Mouse (Mus musculus): ENCODE data around the gene Ttc7b. TPM values are rescaled to one million over a fixed set of nuclear protein-coding genes. Genes with fewer than 3 reads are reported as not detected.

Ttc7b gene
- polyA plus RNA-seq, 1 experiment from 2014 or later = 7.0 TPM

DNA sequence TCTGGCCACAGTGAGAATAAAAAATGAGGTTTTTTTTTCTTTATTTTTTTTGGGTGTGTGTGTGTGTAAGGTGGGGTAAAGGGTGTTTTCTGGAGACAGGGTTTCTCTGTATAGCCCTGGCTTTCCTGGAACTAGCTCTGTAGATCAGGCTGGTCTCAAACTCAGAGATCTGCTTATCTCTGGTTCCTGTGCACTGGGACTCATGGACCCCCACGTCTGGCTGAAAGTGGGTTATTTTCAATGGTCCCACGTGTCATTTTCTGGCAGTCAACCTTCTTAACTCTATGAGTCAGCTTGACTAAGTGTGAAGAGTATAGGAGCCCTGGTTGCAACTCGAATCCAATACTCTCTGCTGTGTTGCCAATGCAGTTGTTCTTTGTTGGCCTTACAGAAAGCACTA, 127.1 kb downstream of the Ttc7b start:
- 89% methylated on average over 3 of the region's 3 CpGs for WGBS

DNA sequence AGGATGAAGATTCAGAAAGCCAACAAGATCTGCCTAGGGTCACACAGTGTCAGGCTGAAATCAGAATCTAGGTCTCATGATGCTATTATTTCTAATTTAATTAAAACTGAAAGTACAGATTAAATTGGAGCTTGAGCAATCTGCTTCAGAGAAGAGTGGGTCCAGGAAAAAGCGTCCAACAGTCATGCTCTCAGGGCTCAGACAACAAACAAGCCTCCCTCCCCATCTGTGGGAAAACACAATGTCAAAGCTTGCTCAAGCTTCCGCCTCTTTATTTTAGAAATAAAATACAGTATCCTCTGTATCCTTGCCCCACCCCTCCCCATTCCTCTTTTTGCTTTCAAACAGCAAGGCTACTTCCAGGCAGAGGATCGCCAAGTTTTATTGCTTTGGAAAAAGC, 127.5 kb downstream of the Ttc7b start:
- Histone ChIP-seq H3K27ac (replicated peaks; ENCODE audit: low read depth, low read length) (no peak overlapping the region), H3K36me3 (ENCODE audit: control insufficient read depth, insufficient read depth, low read length) (0 out of 2 replicates have a peak, but pooled peaks cover 2% of the 10 kb centered on the region), H3K9ac (ENCODE audit: low read length) (no peak overlapping the region), H3K4me1 (ENCODE audit: control insufficient read depth, insufficient read depth, low read length) (no peaks in the 10 kb centered on the region), H3K4me3 (ENCODE audit: low read depth, low read length) (no peak overlapping the region), H3K27me3 (ENCODE audit: control insufficient read depth, insufficient read depth, low read length) (no peaks in the 10 kb centered on the region), H3K9me3 (ENCODE audit: control insufficient read depth, low read length) (no peaks in the 10 kb centered on the region), H3K4me2 (ENCODE audit: low read depth, severe bottlenecking) (no peak overlapping the region)
- DNase-seq (ENCODE audit: low spot score) (no peak), ATAC-seq (ENCODE audit: insufficient number of reproducible peaks, low FRiP score, low TSS enrichment, low read depth) (no peak)
- WGBS = 85% methylated on average over 3 of the region's 3 CpGs

More for the DNA sequence above, 127.1 kb downstream of the Ttc7b start:
- H3K9me3 ChIP-seq (ENCODE audit: control insufficient read depth, low read length) = no peaks in the 10 kb centered on the region
- DNase-seq (ENCODE audit: low spot score) (no peak), ATAC-seq (ENCODE audit: insufficient number of reproducible peaks, low FRiP score, low TSS enrichment, low read depth) (no peak)
- no peak overlapping the region for H3K27ac ChIP-seq (replicated peaks; ENCODE audit: low read depth, low read length)
- H3K9ac ChIP-seq (ENCODE audit: low read length) = no peak overlapping the region
- H3K27me3 ChIP-seq (ENCODE audit: control insufficient read depth, insufficient read depth, low read length) = no peaks in the 10 kb centered on the region
- H3K4me1 ChIP-seq (ENCODE audit: control insufficient read depth, insufficient read depth, low read length) = no peaks in the 10 kb centered on the region
- H3K4me3 ChIP-seq (ENCODE audit: low read depth, low read length) = no peak overlapping the region
- no peak overlapping the region for H3K4me2 ChIP-seq (ENCODE audit: low read depth, severe bottlenecking)
- 0 out of 2 replicates have a peak, but pooled peaks cover 2% of the 10 kb centered on the region for H3K36me3 ChIP-seq (ENCODE audit: control insufficient read depth, insufficient read depth, low read length)

DNA sequence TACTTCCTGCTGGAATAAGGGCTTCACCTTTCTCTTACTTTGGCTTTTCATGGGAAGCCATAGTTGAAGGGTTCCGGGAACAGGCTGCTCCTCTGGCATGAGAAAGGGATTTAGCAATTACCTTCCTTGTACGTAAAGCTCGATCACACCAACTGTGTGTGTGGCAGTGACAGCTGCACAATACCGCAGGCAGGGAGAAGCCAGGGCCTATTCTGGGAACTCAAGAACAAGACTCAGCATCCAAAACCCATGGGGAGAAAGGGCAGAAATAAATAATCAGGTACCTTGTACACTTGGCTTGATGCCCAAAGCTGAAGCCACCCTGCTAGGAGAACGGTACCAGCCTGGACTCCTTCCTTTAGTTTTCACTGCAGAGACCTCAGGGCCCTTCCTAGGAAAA, 128.2 kb downstream of the Ttc7b start:
- DNase-seq (ENCODE audit: low spot score) = no peak
- WGBS = 92% methylated on average over 5 of the region's 5 CpGs
- Histone ChIP-seq H3K4me3 (ENCODE audit: low read depth, low read length) (no peak overlapping the region), H3K27ac (replicated peaks; ENCODE audit: low read depth, low read length) (no peak overlapping the region), H3K27me3 (ENCODE audit: control insufficient read depth, insufficient read depth, low read length) (no peaks in the 10 kb centered on the region), H3K4me1 (ENCODE audit: control insufficient read depth, insufficient read depth, low read length) (no peaks in the 10 kb centered on the region), H3K36me3 (ENCODE audit: control insufficient read depth, insufficient read depth, low read length) (0 out of 2 replicates have a peak, but pooled peaks cover 2% of the 10 kb centered on the region), H3K9ac (ENCODE audit: low read length) (no peak overlapping the region), H3K9me3 (ENCODE audit: control insufficient read depth, low read length) (no peaks in the 10 kb centered on the region), H3K4me2 (ENCODE audit: low read depth, severe bottlenecking) (no peak overlapping the region)
- ATAC-seq (ENCODE audit: insufficient number of reproducible peaks, low FRiP score, low TSS enrichment, low read depth) = no peak

DNA sequence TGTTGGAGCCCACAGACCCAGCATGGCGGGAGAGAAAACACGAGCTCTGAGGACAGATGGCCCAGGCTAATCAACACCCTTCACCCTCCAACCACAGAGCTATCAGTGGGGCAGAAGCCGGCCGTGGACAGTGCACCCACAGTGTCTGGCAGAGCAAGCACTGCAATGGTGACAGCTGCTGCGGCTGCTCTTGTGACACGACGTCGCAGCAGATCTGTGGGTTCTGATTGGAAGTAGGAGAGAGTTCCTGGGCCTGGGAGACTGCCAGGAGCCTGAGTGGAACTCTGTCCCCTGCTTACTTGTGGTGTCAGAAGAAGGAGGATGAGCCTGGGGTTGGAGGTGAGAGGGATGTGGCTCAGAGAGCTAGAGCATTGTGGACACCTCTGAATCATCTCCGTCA, 128.7 kb downstream of the Ttc7b start:
- Histone ChIP-seq H3K9me3 (ENCODE audit: control insufficient read depth, low read length) (no peaks in the 10 kb centered on the region), H3K36me3 (ENCODE audit: control insufficient read depth, insufficient read depth, low read length) (0 out of 2 replicates have a peak, but pooled peaks cover 2% of the 10 kb centered on the region), H3K4me3 (ENCODE audit: low read depth, low read length) (no peak overlapping the region), H3K4me2 (ENCODE audit: low read depth, severe bottlenecking) (no peak overlapping the region), H3K9ac (ENCODE audit: low read length) (no peak overlapping the region), H3K27me3 (ENCODE audit: control insufficient read depth, insufficient read depth, low read length) (no peaks in the 10 kb centered on the region), H3K27ac (replicated peaks; ENCODE audit: low read depth, low read length) (no peak overlapping the region), H3K4me1 (ENCODE audit: control insufficient read depth, insufficient read depth, low read length) (no peaks in the 10 kb centered on the region)
- WGBS = 89% methylated on average over 9 of the region's 9 CpGs
- DNase-seq (ENCODE audit: low spot score) (no peak), ATAC-seq (ENCODE audit: insufficient number of reproducible peaks, low FRiP score, low TSS enrichment, low read depth) (no peak)

DNA sequence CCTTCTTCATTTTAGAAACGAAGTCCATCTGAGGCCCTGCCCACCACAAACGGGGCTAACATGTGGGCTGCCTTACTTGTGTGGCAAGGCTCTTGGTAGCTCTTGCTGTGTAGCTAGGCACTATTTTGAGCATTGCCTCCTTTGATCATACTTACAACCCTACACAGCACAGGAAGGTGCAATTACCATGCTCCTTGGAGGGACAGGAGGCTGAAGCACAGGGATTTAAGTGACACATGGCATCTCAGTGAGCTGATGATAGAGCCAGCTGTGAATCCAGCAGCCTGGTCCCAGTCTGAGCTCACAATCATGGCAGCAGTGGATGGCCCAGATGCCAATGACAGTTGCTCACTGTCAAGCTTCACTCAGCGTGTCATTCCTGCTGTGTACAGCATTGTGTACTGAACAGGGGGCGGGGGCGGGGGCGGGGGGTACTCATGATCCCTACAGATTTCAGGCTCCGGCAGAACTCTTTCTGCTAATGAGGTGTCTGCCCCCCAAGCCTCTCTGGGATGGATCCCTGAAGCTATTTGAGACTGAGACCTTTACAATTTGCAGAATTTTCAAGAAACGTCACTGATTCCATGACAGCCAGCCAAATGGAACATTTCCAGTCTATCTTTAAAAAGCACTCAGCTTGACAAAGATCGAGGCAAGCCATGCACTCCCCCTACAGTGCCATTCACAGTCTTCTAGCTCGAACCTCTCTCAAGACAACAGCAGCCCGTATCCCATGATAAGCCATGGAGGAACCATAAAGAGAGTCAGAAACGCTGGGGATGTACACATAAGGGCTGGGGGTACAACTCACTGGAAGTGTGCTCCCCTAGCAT, 130.5 kb downstream of the Ttc7b start:
- no peak overlapping the region for H3K27ac ChIP-seq (replicated peaks; ENCODE audit: low read depth, low read length)
- ATAC-seq (ENCODE audit: insufficient number of reproducible peaks, low FRiP score, low TSS enrichment, low read depth) (no peak), DNase-seq (ENCODE audit: low spot score) (no peak)
- no peaks in the 10 kb centered on the region for H3K4me1 ChIP-seq (ENCODE audit: control insufficient read depth, insufficient read depth, low read length)
- no peak overlapping the region for H3K4me3 ChIP-seq (ENCODE audit: low read depth, low read length)
- H3K9me3 ChIP-seq (ENCODE audit: control insufficient read depth, low read length) = no peaks in the 10 kb centered on the region
- H3K9ac ChIP-seq (ENCODE audit: low read length) = no peak overlapping the region
- no peak overlapping the region for H3K4me2 ChIP-seq (ENCODE audit: low read depth, severe bottlenecking)
- H3K27me3 ChIP-seq (ENCODE audit: control insufficient read depth, insufficient read depth, low read length) = no peaks in the 10 kb centered on the region
- 0 out of 2 replicates have a peak, but pooled peaks cover 2% of the 10 kb centered on the region for H3K36me3 ChIP-seq (ENCODE audit: control insufficient read depth, insufficient read depth, low read length)
- 85% methylated on average over 12 of the region's 12 CpGs for WGBS

DNA sequence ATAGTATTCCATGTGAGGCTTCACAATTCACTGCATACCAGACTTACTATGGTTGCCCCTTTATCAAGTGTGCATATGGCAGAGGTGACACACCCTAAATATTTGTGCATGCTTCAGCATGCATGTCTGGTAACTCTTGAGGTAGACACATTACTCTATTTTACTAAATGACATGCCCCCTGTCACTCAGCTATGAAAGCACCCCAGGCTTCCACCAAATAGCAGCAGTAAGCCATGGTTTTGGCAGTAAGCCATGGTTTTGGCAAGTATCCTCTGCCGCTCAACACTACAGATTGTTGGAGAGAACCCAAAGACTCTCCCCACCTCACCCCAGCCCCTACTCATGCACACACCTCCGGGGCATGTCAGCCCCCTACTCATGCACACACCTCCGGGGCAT, 134.4 kb downstream of the Ttc7b start:
- Histone ChIP-seq H3K4me1 (ENCODE audit: control insufficient read depth, insufficient read depth, low read length) (no peaks in the 10 kb centered on the region), H3K36me3 (ENCODE audit: control insufficient read depth, insufficient read depth, low read length) (no peaks in the 10 kb centered on the region; the same call in 1 of the 2 replicates), H3K9ac (ENCODE audit: low read length) (no peak overlapping the region), H3K27ac (replicated peaks; ENCODE audit: low read depth, low read length) (no peak overlapping the region), H3K9me3 (ENCODE audit: control insufficient read depth, low read length) (no peaks in the 10 kb centered on the region), H3K4me2 (ENCODE audit: low read depth, severe bottlenecking) (no peak overlapping the region), H3K27me3 (ENCODE audit: control insufficient read depth, insufficient read depth, low read length) (no peaks in the 10 kb centered on the region), H3K4me3 (ENCODE audit: low read depth, low read length) (no peak overlapping the region)
- no peak for DNase-seq (ENCODE audit: low spot score)
- 84% methylated on average over 3 of the region's 3 CpGs for WGBS
- no peak for ATAC-seq (ENCODE audit: insufficient number of reproducible peaks, low FRiP score, low TSS enrichment, low read depth)

DNA sequence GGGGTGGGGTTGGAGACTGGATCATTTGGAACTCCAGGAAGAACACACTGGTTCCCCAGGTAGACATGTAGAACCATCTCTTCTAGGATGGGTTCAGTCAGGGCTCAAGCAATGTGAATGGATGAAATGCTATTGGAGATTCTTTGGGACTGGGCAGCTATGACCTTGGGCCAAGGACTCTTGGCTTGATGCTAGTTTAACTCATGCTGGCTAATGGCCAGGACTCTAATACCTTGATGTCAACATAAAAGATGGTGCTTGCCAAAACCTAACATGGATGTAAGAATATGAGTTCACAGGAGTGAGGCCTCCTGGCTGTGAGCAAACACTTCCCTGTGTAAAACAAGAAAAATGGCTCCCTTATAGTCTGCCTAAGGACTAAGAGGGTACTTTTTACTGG, 138.1 kb downstream of the Ttc7b start:
- ATAC-seq (ENCODE audit: insufficient number of reproducible peaks, low FRiP score, low TSS enrichment, low read depth) (no peak), DNase-seq (ENCODE audit: low spot score) (no peak)
- Histone ChIP-seq H3K4me2 (ENCODE audit: low read depth, severe bottlenecking) (no peak overlapping the region), H3K9me3 (ENCODE audit: control insufficient read depth, low read length) (no peaks in the 10 kb centered on the region), H3K27me3 (ENCODE audit: control insufficient read depth, insufficient read depth, low read length) (no peaks in the 10 kb centered on the region), H3K9ac (ENCODE audit: low read length) (no peak overlapping the region), H3K4me3 (ENCODE audit: low read depth, low read length) (no peak overlapping the region), H3K27ac (replicated peaks; ENCODE audit: low read depth, low read length) (no peak overlapping the region), H3K4me1 (ENCODE audit: control insufficient read depth, insufficient read depth, low read length) (no peaks in the 10 kb centered on the region), H3K36me3 (ENCODE audit: control insufficient read depth, insufficient read depth, low read length) (no peaks in the 10 kb centered on the region; the same call in 1 of the 2 replicates)

DNA sequence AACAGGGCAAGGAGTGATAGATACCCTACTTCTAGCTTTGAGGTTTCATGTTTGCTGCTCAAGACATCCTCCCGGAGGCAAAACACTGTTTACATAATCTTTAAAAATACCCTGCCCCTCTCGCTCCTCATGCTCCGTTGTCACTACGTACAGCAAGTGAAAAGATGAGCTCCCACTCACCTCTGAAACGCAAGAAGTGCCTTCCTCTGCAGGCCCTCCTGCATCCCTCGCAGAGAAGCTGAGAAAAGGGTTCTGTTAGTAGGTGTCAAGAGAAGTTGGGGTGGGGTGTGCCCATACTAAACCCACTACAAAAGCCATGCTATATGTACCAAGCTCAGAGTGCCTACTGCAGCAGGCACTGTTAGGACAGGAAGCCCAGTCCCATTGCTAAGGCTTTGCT, 138.7 kb downstream of the Ttc7b start:
- Histone ChIP-seq H3K4me1 (ENCODE audit: control insufficient read depth, insufficient read depth, low read length) (no peaks in the 10 kb centered on the region), H3K36me3 (ENCODE audit: control insufficient read depth, insufficient read depth, low read length) (no peaks in the 10 kb centered on the region; the same call in 1 of the 2 replicates), H3K9me3 (ENCODE audit: control insufficient read depth, low read length) (no peaks in the 10 kb centered on the region), H3K4me3 (ENCODE audit: low read depth, low read length) (no peak overlapping the region), H3K9ac (ENCODE audit: low read length) (no peak overlapping the region), H3K27ac (replicated peaks; ENCODE audit: low read depth, low read length) (no peak overlapping the region), H3K27me3 (ENCODE audit: control insufficient read depth, insufficient read depth, low read length) (no peaks in the 10 kb centered on the region), H3K4me2 (ENCODE audit: low read depth, severe bottlenecking) (no peak overlapping the region)
- no peak for ATAC-seq (ENCODE audit: insufficient number of reproducible peaks, low FRiP score, low TSS enrichment, low read depth)
- WGBS = 92% methylated on average over 6 of the region's 6 CpGs
- no peak for DNase-seq (ENCODE audit: low spot score)
